Mouse (Mus musculus) urinary bladder, postnatal 14 days (tissue): Measurements from ENCODE around the gene Zscan4-ps2.
"Not testable (repeated sequence)": the region's sequence is repeated elsewhere in the genome, so short reads cannot be mapped to it uniquely, and the experiment has no call there.

Source experiments
- DNase-seq: peaks from one replicate; pipeline ENCODE4 v3.0.0; 2021; ENCODE audit warnings: low spot score

The Zscan4-ps2 gene

DNA sequence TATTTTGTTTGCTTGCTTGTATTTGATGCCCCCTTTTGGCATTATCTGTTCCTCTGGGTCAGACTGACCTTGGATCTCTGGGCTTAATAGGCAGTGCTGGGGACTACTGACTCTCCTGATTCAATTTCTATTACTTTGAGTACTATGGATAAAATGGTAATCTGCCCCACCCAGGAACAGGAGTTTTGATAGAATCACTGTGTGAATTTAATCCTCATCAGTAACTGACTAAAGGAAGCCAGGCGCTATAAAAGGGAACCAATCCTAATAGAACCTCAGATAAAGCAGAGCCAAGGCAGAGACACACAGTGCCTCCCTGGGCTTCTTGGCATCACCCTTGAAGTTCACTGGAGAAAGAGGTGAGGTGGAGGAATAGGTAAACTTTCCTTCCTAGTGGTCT, at the start of gene Zscan4-ps2:
Zscan4-ps2 (plus strand) TSS at position 301 of the 400 bp plus-strand sequence.
- DNase-seq = not testable (repeated sequence)
